Mouse (Mus musculus): ENCODE data around the gene Neurl1a. TPM values are rescaled to one million over a fixed set of nuclear protein-coding genes. Genes with fewer than 3 reads are reported as not detected.

Neurl1a gene
- polyA plus RNA-seq, 1 experiment = 1.6 TPM

DNA sequence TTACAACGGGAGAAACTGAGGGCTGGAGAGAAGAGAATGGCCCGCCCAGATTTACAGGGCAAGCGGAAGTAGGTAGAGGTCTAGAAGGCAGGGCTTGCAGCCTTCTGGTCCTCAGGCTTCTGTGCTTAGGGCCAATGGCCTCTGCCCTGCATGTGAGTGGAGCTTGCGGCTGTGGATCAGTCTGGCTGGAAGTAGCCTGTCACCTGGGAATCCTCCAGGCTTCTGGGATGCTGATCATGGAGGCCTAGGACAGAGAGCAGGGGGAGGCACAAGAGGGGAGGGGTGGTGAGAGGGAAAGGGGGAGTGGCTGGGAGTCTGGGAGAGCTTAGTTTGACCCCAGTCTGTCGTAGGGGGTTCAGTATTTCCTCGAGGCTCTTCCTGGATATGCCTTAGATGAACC, 23.8 kb downstream of the Neurl1a start:
- Histone ChIP-seq H3K36me3 (ENCODE audit: control insufficient read depth, insufficient read depth, low read length) (no peaks in the 10 kb centered on the region), H3K27me3 (ENCODE audit: control insufficient read depth, insufficient read depth, low read length) (no peaks in the 10 kb centered on the region), H3K27ac (ENCODE audit: control insufficient read depth, insufficient read depth, low read length) (no peak overlapping the region), H3K4me3 (ENCODE audit: control insufficient read depth, insufficient read depth, low read length) (no peak overlapping the region), H3K4me1 (replicated peaks; ENCODE audit: control insufficient read depth, insufficient read depth, low read length) (no peaks in the 10 kb centered on the region)
- no peak for DNase-seq
- TF ChIP-seq POLR2A (IDR thresholded peaks at IDR 0.05; ENCODE audit: control insufficient read depth, extremely low read depth, insufficient read depth, low read length, poor library complexity) = no peak
- TF ChIP-seq CTCF (IDR thresholded peaks at IDR 0.05; ENCODE audit: borderline replicate concordance, control insufficient read depth, extremely low read depth, insufficient read depth, low read length, poor library complexity) = no peak
- WGBS = 87% methylated on average over 6 of the region's 6 CpGs

DNA sequence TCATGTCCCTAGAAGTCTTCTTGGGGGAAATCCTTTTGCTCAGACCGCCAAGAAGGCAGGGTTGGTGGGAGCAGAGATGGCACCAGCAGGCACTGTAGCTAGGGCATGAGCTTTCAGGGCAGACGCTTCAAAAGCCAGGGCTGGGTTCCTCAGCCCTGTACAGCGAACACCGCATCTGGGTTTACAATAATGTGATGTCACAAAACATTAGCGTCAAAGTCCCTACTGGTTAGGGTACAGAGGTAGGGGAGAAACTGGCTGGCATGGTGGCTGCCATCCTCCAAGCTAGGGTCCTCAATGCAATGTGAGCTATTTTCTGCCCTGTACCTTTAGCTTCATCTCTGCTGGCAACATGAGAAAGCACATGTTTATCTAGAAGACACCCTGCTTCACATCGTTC, 24.4 kb downstream of the Neurl1a start:
- no peak overlapping the region for H3K4me3 ChIP-seq (ENCODE audit: control insufficient read depth, insufficient read depth, low read length)
- TF ChIP-seq POLR2A (IDR thresholded peaks at IDR 0.05; ENCODE audit: control insufficient read depth, extremely low read depth, insufficient read depth, low read length, poor library complexity) (no peak), CTCF (IDR thresholded peaks at IDR 0.05; ENCODE audit: borderline replicate concordance, control insufficient read depth, extremely low read depth, insufficient read depth, low read length, poor library complexity) (no peak)
- no peak overlapping the region for H3K27ac ChIP-seq (ENCODE audit: control insufficient read depth, insufficient read depth, low read length)
- 98% methylated on average over 6 of the region's 6 CpGs for WGBS
- H3K27me3 ChIP-seq (ENCODE audit: control insufficient read depth, insufficient read depth, low read length) = no peaks in the 10 kb centered on the region
- H3K36me3 ChIP-seq (ENCODE audit: control insufficient read depth, insufficient read depth, low read length) = no peaks in the 10 kb centered on the region
- DNase-seq = no peak
- H3K4me1 ChIP-seq (replicated peaks; ENCODE audit: control insufficient read depth, insufficient read depth, low read length) = no peaks in the 10 kb centered on the region

DNA sequence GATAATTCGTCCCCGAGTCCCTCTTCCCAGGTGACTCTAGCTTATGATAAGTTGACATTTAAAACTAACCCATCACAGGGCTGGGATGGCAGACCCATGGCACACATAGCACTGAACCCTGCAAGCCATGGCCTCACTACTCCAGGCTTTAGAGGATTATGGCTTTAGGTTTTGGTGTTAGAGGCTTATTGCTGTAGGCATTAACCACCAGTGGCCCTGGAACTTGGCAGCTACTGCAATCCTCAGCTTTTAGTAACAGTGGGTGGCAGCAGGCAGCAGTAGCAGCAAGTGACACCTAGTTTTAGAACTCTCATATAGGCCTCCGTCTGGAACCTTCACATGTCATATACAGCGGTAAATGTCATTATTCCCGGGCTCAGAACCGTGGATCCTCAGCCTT, 26.0 kb downstream of the Neurl1a start:
- no peak for DNase-seq
- TF ChIP-seq POLR2A (IDR thresholded peaks at IDR 0.05; ENCODE audit: control insufficient read depth, extremely low read depth, insufficient read depth, low read length, poor library complexity) (no peak), CTCF (IDR thresholded peaks at IDR 0.05; ENCODE audit: borderline replicate concordance, control insufficient read depth, extremely low read depth, insufficient read depth, low read length, poor library complexity) (no peak)
- no peaks in the 10 kb centered on the region for H3K36me3 ChIP-seq (ENCODE audit: control insufficient read depth, insufficient read depth, low read length)
- H3K27me3 ChIP-seq (ENCODE audit: control insufficient read depth, insufficient read depth, low read length) = no peaks in the 10 kb centered on the region
- no peak overlapping the region for H3K27ac ChIP-seq (ENCODE audit: control insufficient read depth, insufficient read depth, low read length)
- H3K4me3 ChIP-seq (ENCODE audit: control insufficient read depth, insufficient read depth, low read length) = no peak overlapping the region
- H3K4me1 ChIP-seq (replicated peaks; ENCODE audit: control insufficient read depth, insufficient read depth, low read length) = no peaks in the 10 kb centered on the region
- 92% methylated on average over 6 of the region's 6 CpGs for WGBS

DNA sequence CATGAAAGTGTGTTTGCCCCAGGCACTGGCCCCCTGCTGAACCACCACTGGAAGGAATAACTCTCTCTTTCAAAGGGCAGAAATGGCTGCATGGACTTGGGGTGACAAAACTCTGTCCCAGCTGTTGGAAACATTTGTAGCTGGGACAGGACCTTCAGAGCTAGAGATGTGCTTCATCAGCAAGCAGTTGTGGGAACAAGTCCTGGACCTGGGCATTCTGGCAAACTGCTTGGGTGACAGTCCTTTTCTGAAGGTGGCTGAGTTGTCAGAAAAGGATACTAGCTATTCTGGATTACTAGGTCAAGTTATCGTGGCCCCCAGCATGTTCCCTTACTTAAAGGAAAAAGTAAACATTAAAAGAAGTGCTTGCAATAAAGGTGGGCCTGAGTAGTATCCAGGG, 27.5 kb downstream of the Neurl1a start:
- Histone ChIP-seq H3K4me1 (replicated peaks; ENCODE audit: control insufficient read depth, insufficient read depth, low read length) (no peaks in the 10 kb centered on the region), H3K27me3 (ENCODE audit: control insufficient read depth, insufficient read depth, low read length) (no peaks in the 10 kb centered on the region), H3K27ac (ENCODE audit: control insufficient read depth, insufficient read depth, low read length) (no peak overlapping the region), H3K4me3 (ENCODE audit: control insufficient read depth, insufficient read depth, low read length) (no peak overlapping the region), H3K36me3 (ENCODE audit: control insufficient read depth, insufficient read depth, low read length) (no peaks in the 10 kb centered on the region)
- DNase-seq = no peak
- no peak for TF ChIP-seq POLR2A (IDR thresholded peaks at IDR 0.05; ENCODE audit: control insufficient read depth, extremely low read depth, insufficient read depth, low read length, poor library complexity)
- TF ChIP-seq CTCF (IDR thresholded peaks at IDR 0.05; ENCODE audit: borderline replicate concordance, control insufficient read depth, extremely low read depth, insufficient read depth, low read length, poor library complexity) = no peak
- 91% methylated on average over 1 of the region's 1 CpGs for WGBS

DNA sequence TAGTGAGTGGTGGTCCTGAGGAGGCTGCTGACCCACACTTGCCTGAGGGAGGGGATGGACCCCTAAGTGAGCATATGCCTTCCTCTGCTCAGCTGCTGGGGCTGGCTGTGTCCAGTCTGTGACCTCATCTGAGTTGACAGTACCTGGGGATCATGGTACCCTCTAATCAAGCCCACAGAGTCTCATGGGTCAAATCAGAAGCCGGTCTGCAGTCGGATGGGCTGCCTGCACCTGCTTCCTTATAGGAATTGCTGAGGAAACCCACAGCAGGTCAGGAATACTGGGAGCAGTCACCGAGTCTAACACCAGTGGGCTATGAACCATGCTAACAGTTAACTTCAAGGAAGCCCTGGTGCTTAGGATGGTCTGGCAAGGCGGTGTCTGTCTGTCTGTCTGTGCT, 31.8 kb downstream of the Neurl1a start:
- no peak for DNase-seq
- H3K4me3 ChIP-seq (ENCODE audit: control insufficient read depth, insufficient read depth, low read length) = no peak overlapping the region
- no peaks in the 10 kb centered on the region for H3K4me1 ChIP-seq (replicated peaks; ENCODE audit: control insufficient read depth, insufficient read depth, low read length)
- no peaks in the 10 kb centered on the region for H3K27me3 ChIP-seq (ENCODE audit: control insufficient read depth, insufficient read depth, low read length)
- WGBS = 93% methylated on average over 4 of the region's 4 CpGs
- no peak for TF ChIP-seq CTCF (IDR thresholded peaks at IDR 0.05; ENCODE audit: borderline replicate concordance, control insufficient read depth, extremely low read depth, insufficient read depth, low read length, poor library complexity)
- no peak for TF ChIP-seq POLR2A (IDR thresholded peaks at IDR 0.05; ENCODE audit: control insufficient read depth, extremely low read depth, insufficient read depth, low read length, poor library complexity)
- H3K36me3 ChIP-seq (ENCODE audit: control insufficient read depth, insufficient read depth, low read length) = no peaks in the 10 kb centered on the region
- H3K27ac ChIP-seq (ENCODE audit: control insufficient read depth, insufficient read depth, low read length) = no peak overlapping the region

DNA sequence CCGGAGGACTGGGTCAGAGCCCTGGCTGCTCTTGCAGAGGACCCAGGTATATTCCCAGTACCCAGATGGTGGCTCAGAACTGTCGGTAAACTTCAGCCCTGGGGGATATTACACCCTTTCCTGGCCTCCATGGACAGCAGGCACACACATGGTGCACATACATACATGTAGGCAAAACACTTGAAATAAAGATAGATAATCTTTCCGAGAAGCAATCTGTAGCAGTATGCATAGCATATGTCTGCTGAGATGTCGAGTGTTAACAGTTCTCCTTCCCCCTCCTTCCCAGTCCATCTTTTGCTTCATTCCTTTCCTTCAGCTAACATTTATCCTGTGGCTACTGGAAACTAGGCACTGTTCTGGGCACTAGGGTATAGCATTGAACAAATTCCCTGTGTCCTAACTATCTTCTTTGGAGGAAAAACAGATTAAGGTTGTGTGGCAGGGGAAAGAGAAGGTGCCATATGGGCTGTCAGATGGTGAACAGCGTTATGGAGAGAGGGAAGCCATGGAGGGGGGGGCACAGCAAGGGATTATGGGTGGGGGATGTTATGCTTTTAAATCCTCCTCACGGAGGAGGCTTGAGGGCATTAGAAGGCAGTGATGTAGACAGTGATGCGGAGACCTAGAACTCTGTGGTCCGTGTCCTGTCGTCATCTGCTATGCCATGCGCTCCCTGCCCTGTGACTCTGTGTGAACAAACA, 33.1 kb downstream of the Neurl1a start:
- no peak overlapping the region for H3K27ac ChIP-seq (ENCODE audit: control insufficient read depth, insufficient read depth, low read length)
- WGBS = 88% methylated on average over 10 of the region's 10 CpGs
- TF ChIP-seq CTCF (IDR thresholded peaks at IDR 0.05; ENCODE audit: borderline replicate concordance, control insufficient read depth, extremely low read depth, insufficient read depth, low read length, poor library complexity) = no peak
- TF ChIP-seq POLR2A (IDR thresholded peaks at IDR 0.05; ENCODE audit: control insufficient read depth, extremely low read depth, insufficient read depth, low read length, poor library complexity) = no peak
- no peaks in the 10 kb centered on the region for H3K4me1 ChIP-seq (replicated peaks; ENCODE audit: control insufficient read depth, insufficient read depth, low read length)
- H3K36me3 ChIP-seq (ENCODE audit: control insufficient read depth, insufficient read depth, low read length) = no peaks in the 10 kb centered on the region
- H3K27me3 ChIP-seq (ENCODE audit: control insufficient read depth, insufficient read depth, low read length) = no peaks in the 10 kb centered on the region
- DNase-seq = no peak
- H3K4me3 ChIP-seq (ENCODE audit: control insufficient read depth, insufficient read depth, low read length) = no peak overlapping the region

DNA sequence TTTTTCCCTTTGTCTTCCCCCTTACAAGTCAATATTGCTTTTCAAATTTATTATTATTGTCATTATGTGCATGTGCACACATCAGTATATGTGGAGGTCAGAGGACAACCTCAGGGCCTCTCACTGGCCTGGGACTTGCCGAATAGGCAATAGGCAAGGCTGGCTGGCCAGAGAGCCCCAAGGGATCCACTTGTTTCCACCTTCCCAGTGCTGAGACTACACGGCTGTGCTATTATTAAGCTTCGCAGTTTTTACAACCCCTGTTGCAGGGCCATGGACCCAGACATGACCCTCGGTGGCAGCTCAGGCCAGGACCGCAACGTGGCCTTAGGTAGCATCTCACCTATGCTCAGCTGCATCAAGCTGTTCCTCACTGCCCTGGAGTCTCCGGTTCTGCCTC, 33.8 kb downstream of the Neurl1a start:
- no peak for DNase-seq
- Histone ChIP-seq H3K27ac (ENCODE audit: control insufficient read depth, insufficient read depth, low read length) (no peak overlapping the region), H3K27me3 (ENCODE audit: control insufficient read depth, insufficient read depth, low read length) (no peaks in the 10 kb centered on the region), H3K4me1 (replicated peaks; ENCODE audit: control insufficient read depth, insufficient read depth, low read length) (no peaks in the 10 kb centered on the region), H3K4me3 (ENCODE audit: control insufficient read depth, insufficient read depth, low read length) (no peak overlapping the region), H3K36me3 (ENCODE audit: control insufficient read depth, insufficient read depth, low read length) (no peaks in the 10 kb centered on the region)
- TF ChIP-seq POLR2A (IDR thresholded peaks at IDR 0.05; ENCODE audit: control insufficient read depth, extremely low read depth, insufficient read depth, low read length, poor library complexity) = no peak
- no peak for TF ChIP-seq CTCF (IDR thresholded peaks at IDR 0.05; ENCODE audit: borderline replicate concordance, control insufficient read depth, extremely low read depth, insufficient read depth, low read length, poor library complexity)
- 96% methylated on average over 7 of the region's 7 CpGs for WGBS
